Mouse (Mus musculus): ENCODE data around the gene Il13.

GRCm38 (mm10) chr11:53616748-53617558 lies 17.5 kb downstream of the Il13 start:
- no peak for TF ChIP-seq CTCF (IDR thresholded peaks at IDR 0.05; ENCODE audit: extremely low read depth, insufficient read length, insufficient replicate concordance, low read depth, low read length)
- no peak for TF ChIP-seq POLR2A (IDR thresholded peaks at IDR 0.05; ENCODE audit: low read depth, low read length)
